Mouse (Mus musculus): ENCODE data around the gene Mbd6. TPM values are rescaled to one million over a fixed set of nuclear protein-coding genes. Genes with fewer than 3 reads are reported as not detected.

The Mbd6 gene
- polyA plus RNA-seq, 1 experiment from 2014 or later, result 17.5 TPM

DNA sequence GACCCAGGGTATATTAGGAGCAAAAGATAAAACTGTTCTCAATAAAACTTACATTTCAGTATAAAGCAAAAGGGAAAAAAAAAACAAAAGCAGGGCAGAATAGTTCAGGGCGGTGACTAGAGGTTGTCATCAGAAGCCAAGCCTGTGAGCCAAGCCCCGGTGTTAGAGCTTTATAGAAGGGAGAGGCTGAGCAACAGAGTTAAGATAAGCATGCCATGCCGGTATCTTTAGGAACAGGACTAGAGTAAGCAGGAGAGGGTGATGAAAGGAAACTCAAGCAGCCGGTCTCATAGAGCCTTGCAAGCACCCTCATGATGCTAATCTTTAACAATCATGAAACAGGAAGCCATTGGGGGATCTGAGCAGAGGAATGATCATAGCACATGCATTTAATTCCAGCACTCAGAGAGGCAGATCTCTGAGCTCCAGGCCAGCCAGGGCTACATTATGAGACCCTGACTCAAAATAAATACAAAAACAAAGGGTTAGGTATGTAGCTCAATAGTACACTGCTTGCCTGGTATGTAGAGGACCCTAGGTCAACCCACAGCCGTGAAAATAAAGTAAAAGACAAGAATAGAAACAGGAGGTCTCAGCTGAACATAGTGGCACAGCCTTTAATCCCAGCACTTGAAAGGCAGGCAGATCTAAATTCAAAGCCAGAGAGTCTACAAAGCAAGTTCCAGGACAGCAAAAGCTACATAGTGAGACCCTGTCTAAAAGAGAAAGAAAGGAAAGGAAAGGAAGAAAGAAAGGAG lies 3.2 kb upstream of the Mbd6 start:
- Histone ChIP-seq H3K36me3 (peaks cover 36% of the 10 kb centered on the region), H3K4me2 (replicated peaks) (peak overlapping the region; percentile 91), H3K27me3 (no peaks in the 10 kb centered on the region), H3K9me3 (no peaks in the 10 kb centered on the region), H3K4me3 (peak overlapping the region; percentile 65), H3K27ac (replicated peaks) (no peak overlapping the region; the same call in 1 of the 2 replicates), H3K4me1 (peaks cover 38% of the 10 kb centered on the region), H3K9ac (replicated peaks) (peak overlapping the region; percentile 70)
- WGBS, result 51% methylated on average over 5 of the region's 5 CpGs
- ATAC-seq (replicated peaks), result no peak

DNA sequence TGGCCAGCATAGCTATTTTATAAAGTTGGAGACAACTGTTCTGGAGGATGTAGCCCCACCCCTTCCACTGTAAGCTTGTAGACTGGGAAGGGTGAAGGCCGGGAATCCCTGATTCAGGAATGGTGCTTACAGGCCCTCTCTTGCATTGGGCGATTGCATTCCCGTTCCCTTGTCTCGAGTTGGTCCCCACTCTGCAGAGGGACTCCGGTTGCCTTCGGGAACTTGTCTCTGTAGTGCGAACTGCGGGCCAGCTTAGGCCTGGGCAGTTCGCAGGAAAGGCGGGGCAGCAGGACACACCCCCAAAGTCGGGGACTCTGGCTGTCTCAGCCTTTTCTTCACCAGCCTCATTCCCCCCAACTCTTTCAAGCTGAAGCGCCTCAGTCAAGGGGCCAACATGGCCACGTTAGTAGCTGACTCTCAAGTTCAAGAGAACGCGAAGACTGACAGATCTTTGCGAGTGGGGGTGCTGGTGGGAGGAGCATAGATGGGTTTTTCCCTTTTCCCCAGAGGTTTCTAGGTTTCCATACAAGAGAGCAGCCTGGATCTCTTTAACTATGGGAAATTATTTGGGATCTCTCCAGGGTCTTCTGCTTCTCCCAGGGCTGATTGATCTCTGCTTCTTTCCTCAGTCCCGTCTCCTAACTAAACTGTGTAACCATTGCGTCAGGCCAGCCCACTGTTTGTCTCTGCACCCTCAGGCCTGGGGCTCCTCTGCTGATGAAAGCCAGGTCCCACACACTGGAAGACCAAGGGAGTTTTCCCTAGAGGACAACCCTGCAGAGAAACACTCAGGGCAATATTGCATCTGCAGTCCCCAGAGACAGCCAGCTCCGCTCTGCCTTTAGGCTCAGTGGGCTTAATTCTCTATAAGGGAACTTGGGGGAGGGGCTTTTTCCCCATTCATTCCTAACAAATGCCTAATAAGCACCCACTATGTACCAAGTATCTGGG lies 2.4 kb upstream of the Mbd6 start:
- Histone ChIP-seq H3K27me3 (no peaks in the 10 kb centered on the region), H3K9ac (replicated peaks) (peak overlapping the region; percentile 70), H3K9me3 (no peaks in the 10 kb centered on the region), H3K4me1 (peaks cover 46% of the 10 kb centered on the region), H3K4me2 (replicated peaks) (peak overlapping the region; percentile 91), H3K27ac (replicated peaks) (peak overlapping the region; percentile 97), H3K36me3 (peaks cover 33% of the 10 kb centered on the region), H3K4me3 (peak overlapping the region; percentile 65)
- 2% methylated on average over 19 of the region's 19 CpGs for WGBS
- peak; percentile 62 for ATAC-seq (replicated peaks)

DNA sequence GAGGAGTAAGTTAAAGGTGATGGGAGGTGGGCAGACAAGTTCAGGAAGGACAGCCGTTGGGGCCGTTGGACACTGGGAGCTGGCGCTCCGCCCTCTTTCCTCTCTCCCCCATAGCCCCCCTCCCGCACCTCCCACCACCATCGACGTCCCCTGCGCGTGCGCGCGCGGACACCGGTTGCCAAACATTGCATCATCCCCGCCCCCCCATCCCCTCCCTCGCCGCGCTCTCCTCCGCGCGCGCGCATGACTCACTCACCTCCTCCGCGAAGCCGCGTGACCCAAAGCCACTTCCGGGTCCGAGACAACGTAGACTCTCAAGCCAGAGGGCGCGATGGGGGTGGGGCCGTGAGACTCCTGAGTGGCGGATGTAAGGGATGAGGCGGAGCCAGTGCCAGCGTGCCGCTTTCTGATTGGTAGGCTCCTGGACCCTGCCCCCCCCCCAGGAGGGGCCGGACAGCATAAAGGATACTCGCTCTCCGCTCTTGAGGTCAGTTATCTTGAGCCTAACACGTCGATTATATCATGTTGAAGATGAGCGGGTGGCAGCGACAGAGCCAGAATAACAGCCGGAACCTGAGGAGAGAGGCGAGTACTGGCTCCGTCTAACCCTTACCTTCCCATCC lies 1.6 kb upstream of the Mbd6 start:
- H3K4me2 ChIP-seq (replicated peaks), result peak overlapping the region; percentile 91
- no peaks in the 10 kb centered on the region for H3K9me3 ChIP-seq
- peak overlapping the region; percentile 70 for H3K9ac ChIP-seq (replicated peaks)
- peak; percentile 90 for ATAC-seq (replicated peaks)
- peak overlapping the region; percentile 97 for H3K27ac ChIP-seq (replicated peaks)
- H3K4me1 ChIP-seq, result peaks cover 53% of the 10 kb centered on the region
- H3K36me3 ChIP-seq, result peaks cover 33% of the 10 kb centered on the region
- H3K27me3 ChIP-seq, result no peaks in the 10 kb centered on the region
- H3K4me3 ChIP-seq, result peak overlapping the region; percentile 65
- WGBS, result under 1% methylated on average over 43 of the region's 47 CpGs

DNA sequence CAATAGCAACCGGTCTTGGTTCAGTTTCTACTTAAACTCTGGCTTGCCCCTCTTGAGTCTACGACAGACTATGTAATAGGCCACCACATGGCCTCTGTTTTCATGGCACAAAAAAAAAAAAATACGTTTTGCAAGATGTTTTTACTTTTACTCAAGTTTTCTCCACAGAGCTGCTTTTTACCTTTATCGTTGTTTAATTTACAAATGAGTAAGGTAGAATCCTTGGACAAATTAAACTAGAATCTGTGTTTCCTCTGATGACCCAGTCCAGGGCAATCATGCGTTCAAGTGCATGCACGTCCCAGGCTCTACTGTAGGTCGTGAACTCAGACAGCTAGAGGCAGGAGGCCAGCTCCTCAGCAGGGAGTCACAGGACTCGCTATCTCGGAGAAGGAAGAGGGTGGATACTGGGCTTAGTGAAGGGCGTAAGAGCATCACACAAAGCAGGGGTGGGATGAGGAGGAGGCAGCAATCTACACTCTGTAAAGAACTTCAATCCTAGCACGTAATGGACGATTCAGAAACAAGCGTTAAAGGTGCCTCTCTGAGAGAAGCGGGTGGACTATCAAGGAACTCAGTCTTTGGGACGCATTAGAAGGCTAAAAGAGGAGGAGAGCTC lies 864 bp upstream of the Mbd6 start:
- Histone ChIP-seq H3K9me3 (no peaks in the 10 kb centered on the region), H3K4me1 (peaks cover 53% of the 10 kb centered on the region), H3K4me2 (replicated peaks) (peak overlapping the region; percentile 91), H3K27me3 (no peaks in the 10 kb centered on the region), H3K9ac (replicated peaks) (peak overlapping the region; percentile 70), H3K4me3 (peak overlapping the region; percentile 65), H3K36me3 (peaks cover 28% of the 10 kb centered on the region), H3K27ac (replicated peaks) (peak overlapping the region; percentile 97)
- WGBS, result 2% methylated on average over 15 of the region's 15 CpGs
- ATAC-seq (replicated peaks), result peak; percentile 20

DNA sequence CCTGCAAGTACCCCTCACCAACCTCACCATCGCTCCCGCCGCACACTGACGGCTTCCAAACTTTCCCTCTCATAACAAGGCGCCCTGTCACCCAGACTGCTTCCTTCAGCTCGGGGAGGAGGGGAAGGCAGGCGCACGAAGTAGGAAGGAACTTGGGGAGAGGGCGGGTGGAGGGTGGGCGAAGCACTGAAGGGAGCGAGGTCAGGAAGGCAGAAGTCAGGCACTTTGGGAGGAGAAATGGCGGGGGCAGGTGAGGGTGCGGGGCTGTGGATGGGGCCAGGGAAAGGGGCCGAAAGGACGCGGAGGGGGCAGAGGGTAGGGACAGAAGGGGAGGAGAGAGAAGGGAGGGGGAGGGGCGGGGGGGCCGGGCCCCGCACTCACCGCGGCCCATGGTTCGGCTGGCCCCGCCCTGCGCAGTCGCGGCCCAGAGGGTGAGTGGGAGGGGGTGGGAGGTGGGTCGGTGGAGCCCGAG lies 454 bp downstream of the Mbd6 start:
- no peaks in the 10 kb centered on the region for H3K9me3 ChIP-seq
- peak; percentile 5; the same call in 1 of the 2 replicates for ATAC-seq (replicated peaks)
- peak overlapping the region; percentile 97 for H3K27ac ChIP-seq (replicated peaks)
- H3K4me3 ChIP-seq, result peak overlapping the region; percentile 65
- under 1% methylated on average over 15 of the region's 28 CpGs for WGBS
- H3K36me3 ChIP-seq, result peaks cover 29% of the 10 kb centered on the region
- H3K4me2 ChIP-seq (replicated peaks), result peak overlapping the region; percentile 91
- peaks cover 53% of the 10 kb centered on the region for H3K4me1 ChIP-seq
- peak overlapping the region; percentile 70 for H3K9ac ChIP-seq (replicated peaks)
- H3K27me3 ChIP-seq, result no peaks in the 10 kb centered on the region

DNA sequence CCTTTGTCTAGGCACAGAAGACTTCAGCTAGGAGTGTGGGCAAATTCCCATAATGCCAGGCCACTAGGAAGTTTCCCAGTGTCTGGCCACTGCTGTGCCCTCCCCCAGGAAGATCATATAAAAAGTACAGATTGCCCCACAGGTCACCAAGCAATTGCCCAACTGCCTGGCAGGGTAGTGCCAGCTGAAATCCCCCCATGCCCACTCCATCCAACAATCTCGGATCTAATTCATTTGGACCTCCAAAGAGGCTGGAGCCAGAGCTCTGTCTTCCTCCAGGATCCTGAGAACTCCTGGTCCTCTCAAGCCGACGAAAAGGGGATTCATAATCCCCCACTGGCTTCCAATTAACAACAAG lies 903 bp downstream of the Mbd6 start:
- Histone ChIP-seq H3K4me3 (peak overlapping the region; percentile 65), H3K27ac (replicated peaks) (peak overlapping the region; percentile 97), H3K4me1 (peaks cover 53% of the 10 kb centered on the region), H3K36me3 (peaks cover 33% of the 10 kb centered on the region), H3K9ac (replicated peaks) (peak overlapping the region; percentile 70), H3K27me3 (no peaks in the 10 kb centered on the region), H3K9me3 (no peaks in the 10 kb centered on the region), H3K4me2 (replicated peaks) (peak overlapping the region; percentile 91)
- no peak for ATAC-seq (replicated peaks)
- WGBS, result 0% methylated on average over 3 of the region's 3 CpGs

DNA sequence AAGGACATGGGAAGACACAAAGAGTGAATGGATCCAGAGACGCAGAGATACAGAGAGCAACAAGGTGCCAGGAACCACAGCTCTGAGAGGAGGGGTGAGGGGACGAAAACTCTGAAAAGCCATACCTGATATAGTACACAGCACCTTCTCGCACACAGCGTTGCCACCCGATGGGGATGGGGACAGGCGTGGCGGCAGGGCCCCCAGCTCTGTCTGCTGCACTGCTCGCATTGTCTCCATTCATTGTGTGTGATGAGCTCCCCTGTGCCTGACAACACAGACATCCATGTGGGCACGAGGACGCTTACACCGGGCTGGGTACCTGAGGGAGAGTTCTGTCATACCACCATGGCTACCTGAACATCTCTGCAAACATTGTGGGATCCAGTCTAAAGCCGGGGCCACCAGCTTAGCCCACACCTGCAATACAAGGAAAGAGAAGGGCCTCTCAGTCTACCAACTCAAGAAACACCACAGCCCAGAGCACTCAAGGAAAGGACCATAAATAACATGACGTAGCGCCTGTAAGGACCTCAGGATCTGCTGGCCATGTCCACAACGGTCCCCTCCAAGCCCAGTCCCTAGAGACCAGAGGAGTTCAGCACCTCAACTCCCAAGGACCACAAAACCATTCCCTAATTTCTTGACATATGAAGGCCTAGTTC lies 1.4 kb downstream of the Mbd6 start:
- Histone ChIP-seq H3K4me2 (replicated peaks) (peak overlapping the region; percentile 91), H3K9ac (replicated peaks) (peak overlapping the region; percentile 70), H3K4me1 (peaks cover 52% of the 10 kb centered on the region), H3K4me3 (peak overlapping the region; percentile 65), H3K27ac (replicated peaks) (peak overlapping the region; percentile 97), H3K36me3 (peaks cover 37% of the 10 kb centered on the region), H3K9me3 (no peaks in the 10 kb centered on the region), H3K27me3 (no peaks in the 10 kb centered on the region)
- WGBS, result 68% methylated on average over 15 of the region's 15 CpGs
- ATAC-seq (replicated peaks), result no peak

DNA sequence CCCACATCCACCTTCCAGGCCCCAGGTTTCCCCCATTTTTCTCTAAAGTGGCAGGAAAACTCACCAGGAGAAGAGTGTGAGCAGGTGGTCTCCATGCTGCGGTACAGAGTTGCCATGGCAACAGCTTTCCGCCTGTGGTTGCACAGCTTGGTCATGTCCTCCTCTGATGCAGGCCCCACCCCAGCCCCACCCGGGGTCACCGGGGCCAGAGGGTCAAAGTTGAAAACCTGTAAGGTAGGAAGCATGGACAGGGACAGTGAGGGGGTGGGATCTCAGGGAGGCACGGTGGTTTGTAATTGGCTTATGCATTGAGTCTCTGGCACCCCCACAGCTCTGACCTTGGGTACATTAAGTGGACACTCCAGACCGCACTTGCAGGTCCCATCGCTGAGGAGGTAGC lies 2.1 kb downstream of the Mbd6 start:
- H3K9ac ChIP-seq (replicated peaks), result 0 out of 2 replicates have a peak overlapping the region, but pooled peaks have one; percentile 22
- peaks cover 46% of the 10 kb centered on the region for H3K4me1 ChIP-seq
- H3K4me2 ChIP-seq (replicated peaks), result peak overlapping the region; percentile 91
- no peak for ATAC-seq (replicated peaks)
- no peaks in the 10 kb centered on the region for H3K27me3 ChIP-seq
- peak overlapping the region; percentile 97; the same call in 1 of the 2 replicates for H3K27ac ChIP-seq (replicated peaks)
- peaks cover 44% of the 10 kb centered on the region for H3K36me3 ChIP-seq
- peak overlapping the region; percentile 65 for H3K4me3 ChIP-seq
- WGBS, result 50% methylated on average over 7 of the region's 7 CpGs
- no peaks in the 10 kb centered on the region for H3K9me3 ChIP-seq

DNA sequence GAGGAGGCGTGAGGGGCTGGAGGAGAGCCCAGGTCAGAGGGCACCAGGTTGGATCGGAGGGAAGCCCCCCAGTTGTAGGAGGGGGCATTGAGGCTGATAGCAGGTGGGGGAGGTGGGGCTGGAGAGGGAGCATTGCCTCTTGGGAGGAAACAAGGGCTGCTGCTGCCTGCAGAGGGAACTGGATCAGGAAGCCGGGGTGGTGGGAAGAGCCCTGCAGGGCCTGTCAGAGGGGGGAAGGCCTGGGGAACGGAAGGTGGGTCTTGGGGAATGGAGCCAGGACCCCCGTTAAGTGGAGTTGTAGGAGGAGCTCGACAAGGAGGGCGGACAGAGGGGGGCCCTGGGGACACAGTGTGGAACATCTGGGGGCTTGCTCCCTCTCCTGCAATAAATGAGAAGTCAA lies 2.6 kb downstream of the Mbd6 start:
- H3K36me3 ChIP-seq, result peaks cover 49% of the 10 kb centered on the region
- peaks cover 40% of the 10 kb centered on the region for H3K4me1 ChIP-seq
- 0 out of 2 replicates have a peak overlapping the region, but pooled peaks have one; percentile 22 for H3K9ac ChIP-seq (replicated peaks)
- 74% methylated on average over 7 of the region's 7 CpGs for WGBS
- H3K4me3 ChIP-seq, result no peak overlapping the region
- no peaks in the 10 kb centered on the region for H3K9me3 ChIP-seq
- H3K27me3 ChIP-seq, result no peaks in the 10 kb centered on the region
- H3K4me2 ChIP-seq (replicated peaks), result peak overlapping the region; percentile 91; the same call in 1 of the 2 replicates
- no peak for ATAC-seq (replicated peaks)
- H3K27ac ChIP-seq (replicated peaks), result no peak overlapping the region

DNA sequence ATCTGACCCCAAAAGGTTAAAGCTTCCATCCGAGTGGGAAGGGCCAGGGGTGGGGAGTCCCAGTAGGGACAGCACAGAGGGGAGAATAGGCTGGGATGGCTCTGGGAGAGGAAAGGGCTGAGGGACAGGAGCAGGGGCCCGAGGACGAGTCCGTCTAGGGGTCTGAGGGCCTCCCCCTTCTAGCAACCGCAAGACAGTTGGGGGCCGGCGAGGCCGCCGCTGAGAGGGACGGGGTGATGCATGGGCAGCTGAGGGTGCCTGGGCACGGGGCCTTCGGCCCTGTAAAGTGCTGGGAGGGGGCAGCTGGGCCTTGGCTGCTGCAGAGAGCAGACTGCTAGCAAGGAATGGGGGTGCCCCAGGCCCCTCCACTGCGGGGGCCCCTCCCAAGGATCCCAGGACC lies 3.2 kb downstream of the Mbd6 start:
- Histone ChIP-seq H3K4me2 (replicated peaks) (no peak overlapping the region), H3K4me1 (peaks cover 37% of the 10 kb centered on the region), H3K27me3 (no peaks in the 10 kb centered on the region), H3K27ac (replicated peaks) (no peak overlapping the region), H3K36me3 (peaks cover 54% of the 10 kb centered on the region), H3K9ac (replicated peaks) (no peak overlapping the region), H3K9me3 (no peaks in the 10 kb centered on the region), H3K4me3 (no peak overlapping the region)
- 71% methylated on average over 11 of the region's 13 CpGs for whole genome bisulfite sequencing
- ATAC-seq (replicated peaks), result no peak

All from forebrain, embryonic 15.5 days (tissue).